ENCODE assay signal across 26 mouse cellular contexts in the genomic region with DNA sequence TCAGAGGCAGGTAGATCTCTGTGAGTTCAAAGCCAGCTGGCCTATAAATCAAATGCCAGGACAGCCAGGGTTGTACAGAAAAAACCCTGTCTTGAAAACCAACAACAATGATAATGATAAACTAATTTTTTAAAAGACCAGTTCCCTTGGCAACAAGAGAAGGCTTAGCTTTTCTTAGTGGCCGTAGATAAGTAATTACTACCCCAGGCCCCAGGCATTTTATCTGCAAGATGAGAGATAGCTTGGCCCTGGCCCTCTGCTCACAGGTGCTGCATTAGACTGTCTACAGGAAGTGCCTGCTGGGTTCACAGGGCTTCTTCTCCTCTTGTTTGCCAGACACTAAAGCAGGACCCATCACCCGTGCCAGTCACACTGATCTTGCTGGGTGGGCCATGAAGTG. TPM values are rescaled to one million over a fixed set of nuclear protein-coding genes. Genes with fewer than 3 reads are reported as not detected.
DNase-seq lines count a peak whose midpoint lies in the region; ATAC-seq and TF ChIP-seq lines count a peak whose summit lies in the region.
"Had no signal": no experiment of that assay in that cellular context is flagged by ENCODE, and none has a peak within 500 bp of the region (broad histone marks: within the 10 kb centered on the region; RNA-seq: fewer than 3 reads in every experiment).

No protein-coding gene starts in this region.

- H3K4me3 ChIP-seq in embryonic facial prominence, embryonic 12.5 days: peak overlapping the region; percentile 14; the same call in 1 of the 2 replicates
- H3K4me3 ChIP-seq in embryonic facial prominence, embryonic 10.5 days: no peak overlapping the region
- no peak overlapping the region for H3K4me3 ChIP-seq in lung, embryonic 14.5 days (ENCODE audit: low read depth, low read length)
- no peak overlapping the region for H3K4me3 ChIP-seq in lung, postnatal 0 days (ENCODE audit: low read depth, low read length)
- H3K4me3 ChIP-seq in limb, embryonic 14.5 days (replicated peaks; ENCODE audit: low read length): no peak overlapping the region
- H3K4me3 ChIP-seq in hindbrain, postnatal 0 days (ENCODE audit: low read length): no peak overlapping the region
- H3K4me3 ChIP-seq: gastrocnemius, adult 2 months; heart, adult 2 months; heart, embryonic 13.5 days; left cerebral cortex, adult 2 months had no signal

- WGBS in embryonic facial prominence, embryonic 12.5 days: 56% methylated on average over 2 of the region's 2 CpGs
- WGBS in embryonic facial prominence, embryonic 10.5 days: 60% methylated on average over 2 of the region's 2 CpGs
- 45% methylated on average over 2 of the region's 2 CpGs for WGBS in lung, embryonic 14.5 days
- 58% methylated on average over 2 of the region's 2 CpGs for WGBS in lung, postnatal 0 days
- WGBS in limb, embryonic 14.5 days: 34% methylated on average over 2 of the region's 2 CpGs
- WGBS in hindbrain, postnatal 0 days: 57% methylated on average over 2 of the region's 2 CpGs

- no peak for ATAC-seq in embryonic facial prominence, embryonic 12.5 days (ENCODE audit: insufficient number of reproducible peaks, insufficient read depth, low FRiP score, low TSS enrichment)
- ATAC-seq in lung, embryonic 14.5 days (ENCODE audit: insufficient read depth): no peak
- ATAC-seq in lung, postnatal 0 days: no peak
- no peak for ATAC-seq in limb, embryonic 14.5 days (ENCODE audit: low FRiP score, low read depth)
- ATAC-seq in hindbrain, postnatal 0 days: no peak
- ATAC-seq: forebrain, embryonic 14.5 days; inflammation-experienced regulatory T-cells, adult 6 months; liver, postnatal 0 days; midbrain, embryonic 13.5 days had no signal

- no peak overlapping the region for H3K4me2 ChIP-seq in embryonic facial prominence, embryonic 12.5 days (replicated peaks)
- H3K4me2 ChIP-seq in lung, embryonic 14.5 days: peak overlapping the region; percentile 23; the same call in 1 of the 2 replicates
- no peak overlapping the region for H3K4me2 ChIP-seq in lung, postnatal 0 days (replicated peaks; ENCODE audit: low read depth, low read length)
- 0 out of 2 replicates have a peak overlapping the region, but pooled peaks have one; percentile 6 for H3K4me2 ChIP-seq in limb, embryonic 14.5 days (replicated peaks; ENCODE audit: low read depth, low read length, severe bottlenecking)
- no peak overlapping the region for H3K4me2 ChIP-seq in hindbrain, postnatal 0 days (ENCODE audit: low read depth, low read length)
- H3K4me2 ChIP-seq: midbrain, embryonic 13.5 days had no signal

- no peak for TF ChIP-seq EP300 in lung, postnatal 0 days (IDR thresholded peaks at IDR 0.05)

- no peaks in the 10 kb centered on the region for H3K9me3 ChIP-seq in embryonic facial prominence, embryonic 12.5 days
- no peaks in the 10 kb centered on the region for H3K9me3 ChIP-seq in embryonic facial prominence, embryonic 10.5 days
- no peaks in the 10 kb centered on the region for H3K9me3 ChIP-seq in lung, embryonic 14.5 days (ENCODE audit: low read depth, low read length)
- H3K9me3 ChIP-seq in lung, postnatal 0 days (ENCODE audit: low read length): no peaks in the 10 kb centered on the region
- no peaks in the 10 kb centered on the region for H3K9me3 ChIP-seq in limb, embryonic 14.5 days (ENCODE audit: control insufficient read depth, low read length)
- no peaks in the 10 kb centered on the region for H3K9me3 ChIP-seq in hindbrain, postnatal 0 days (ENCODE audit: low read length)
- H3K9me3 ChIP-seq: heart, embryonic 13.5 days; midbrain, embryonic 13.5 days had no signal

- H3K9ac ChIP-seq in embryonic facial prominence, embryonic 12.5 days: no peak overlapping the region
- no peak overlapping the region for H3K9ac ChIP-seq in lung, embryonic 14.5 days
- no peak overlapping the region for H3K9ac ChIP-seq in lung, postnatal 0 days (replicated peaks; ENCODE audit: low read depth)
- no peak overlapping the region for H3K9ac ChIP-seq in limb, embryonic 14.5 days (ENCODE audit: low read depth, low read length, severe bottlenecking)
- H3K9ac ChIP-seq in hindbrain, postnatal 0 days (replicated peaks; ENCODE audit: low read length): no peak overlapping the region
- H3K9ac ChIP-seq: heart, embryonic 13.5 days; hindbrain, embryonic 14.5 days; liver, postnatal 0 days; midbrain, embryonic 13.5 days had no signal

- no peak for TF ChIP-seq CTCF in lung, embryonic 14.5 days (IDR thresholded peaks at IDR 0.05; ENCODE audit: low read depth)
- no peak for TF ChIP-seq CTCF in lung, postnatal 0 days (IDR thresholded peaks at IDR 0.05)
- TF ChIP-seq CTCF in hindbrain, postnatal 0 days (IDR thresholded peaks at IDR 0.05; ENCODE audit: low read depth): no peak

- H3K36me3 ChIP-seq in embryonic facial prominence, embryonic 12.5 days: no peaks in the 10 kb centered on the region
- H3K36me3 ChIP-seq in embryonic facial prominence, embryonic 10.5 days (replicated peaks): peaks cover 6% of the 10 kb centered on the region; the same call in 1 of the 2 replicates
- H3K36me3 ChIP-seq in lung, embryonic 14.5 days (ENCODE audit: insufficient read depth): no peaks in the 10 kb centered on the region
- H3K36me3 ChIP-seq in lung, postnatal 0 days (ENCODE audit: insufficient read depth, low read length): no peaks in the 10 kb centered on the region
- H3K36me3 ChIP-seq in limb, embryonic 14.5 days (ENCODE audit: control insufficient read depth, insufficient read depth, low read length): no peaks in the 10 kb centered on the region
- no peaks in the 10 kb centered on the region for H3K36me3 ChIP-seq in hindbrain, postnatal 0 days (ENCODE audit: insufficient read depth, low read length)
- H3K36me3 ChIP-seq: heart, embryonic 13.5 days; midbrain, embryonic 13.5 days had no signal

- H3K27ac ChIP-seq in embryonic facial prominence, embryonic 12.5 days: no peak overlapping the region
- no peak overlapping the region for H3K27ac ChIP-seq in embryonic facial prominence, embryonic 10.5 days (replicated peaks)
- no peak overlapping the region for H3K27ac ChIP-seq in lung, embryonic 14.5 days (ENCODE audit: low read depth)
- no peak overlapping the region for H3K27ac ChIP-seq in lung, postnatal 0 days (ENCODE audit: low read length)
- no peak overlapping the region for H3K27ac ChIP-seq in limb, embryonic 14.5 days (replicated peaks; ENCODE audit: low read depth, low read length)
- no peak overlapping the region for H3K27ac ChIP-seq in hindbrain, postnatal 0 days
- H3K27ac ChIP-seq: gastrocnemius, adult 2 months; heart, adult 2 months; heart, embryonic 13.5 days; hindbrain, embryonic 14.5 days; left cerebral cortex, adult 2 months; macrophage; midbrain, embryonic 13.5 days had no signal

- H3K27me3 ChIP-seq in embryonic facial prominence, embryonic 12.5 days: no peaks in the 10 kb centered on the region
- no peaks in the 10 kb centered on the region for H3K27me3 ChIP-seq in embryonic facial prominence, embryonic 10.5 days (replicated peaks; ENCODE audit: low read depth, poor library complexity, severe bottlenecking)
- H3K27me3 ChIP-seq in lung, embryonic 14.5 days (ENCODE audit: insufficient read depth, low read length): no peaks in the 10 kb centered on the region
- H3K27me3 ChIP-seq in lung, postnatal 0 days (replicated peaks; ENCODE audit: insufficient read depth, low read length): no peaks in the 10 kb centered on the region
- no peaks in the 10 kb centered on the region for H3K27me3 ChIP-seq in limb, embryonic 14.5 days (ENCODE audit: control insufficient read depth, insufficient read depth, low read length)
- no peaks in the 10 kb centered on the region for H3K27me3 ChIP-seq in hindbrain, postnatal 0 days (ENCODE audit: insufficient read depth, low read length)
- H3K27me3 ChIP-seq: heart, embryonic 13.5 days; midbrain, embryonic 13.5 days had no signal

- no peak for DNase-seq in embryonic facial prominence, embryonic 10.5 days (ENCODE audit: low spot score)
- no peak for DNase-seq in lung, embryonic 14.5 days
- no peak for DNase-seq in lung, postnatal 0 days (ENCODE audit: low spot score)
- peak; percentile 21 for DNase-seq in A20 (ENCODE audit: low read depth, low spot score)
- DNase-seq in limb, embryonic 14.5 days (ENCODE audit: low spot score): no peak
- DNase-seq in hindbrain, postnatal 0 days (ENCODE audit: low spot score): no peak
- DNase-seq: adrenal gland, postnatal 14 days; cerebellum, adult 11 months; cerebellum, adult 9-10 months; cerebellum, postnatal 36 days; gastrocnemius, adult 2 months; gastrocnemius, postnatal 36 days; heart, adult 2 months; heart, postnatal 10 days; kidney, adult 11 months; kidney, postnatal 14 days; liver, postnatal 0 days; lung, postnatal 10 days had no signal

- H3K4me1 ChIP-seq in embryonic facial prominence, embryonic 12.5 days: peaks cover 8% of the 10 kb centered on the region
- peaks cover 18% of the 10 kb centered on the region for H3K4me1 ChIP-seq in embryonic facial prominence, embryonic 10.5 days
- H3K4me1 ChIP-seq in lung, embryonic 14.5 days (ENCODE audit: insufficient read depth): peaks cover 9% of the 10 kb centered on the region
- peaks cover 4% of the 10 kb centered on the region; the same call in 1 of the 2 replicates for H3K4me1 ChIP-seq in lung, postnatal 0 days (ENCODE audit: insufficient read depth, low read depth, low read length)
- peaks cover 12% of the 10 kb centered on the region; the same call in 1 of the 2 replicates for H3K4me1 ChIP-seq in limb, embryonic 14.5 days (ENCODE audit: control insufficient read depth, insufficient read depth, low read length)
- no peaks in the 10 kb centered on the region; the same call in 1 of the 2 replicates for H3K4me1 ChIP-seq in hindbrain, postnatal 0 days (ENCODE audit: insufficient read depth, low read length)

- TF ChIP-seq POLR2A in limb, embryonic 14.5 days (IDR thresholded peaks at IDR 0.05; ENCODE audit: borderline replicate concordance, extremely low read depth, insufficient read depth, insufficient read length): no peak

RNA-seq across cellular contexts. Expression of gene Phykpl, which starts 29.5 kb away (rescaled TPM):
- 17.4 and 17.5 TPM in 2 replicates for polyA plus RNA-seq in embryonic facial prominence, embryonic 12.5 days (2016; fragmentation: Nextera tagmentation; extraction: Ambion mirVana)
- polyA plus RNA-seq in embryonic facial prominence, embryonic 10.5 days (2016; fragmentation: Nextera tagmentation; extraction: Ambion mirVana): 15.9 and 17.6 TPM in 2 replicates
- polyA plus RNA-seq in lung, embryonic 14.5 days (2014; fragmentation: Nextera tagmentation; extraction: Ambion mirVana): 19.6 and 23.3 TPM in 2 replicates
- polyA plus RNA-seq in lung, postnatal 0 days (2015; fragmentation: Nextera tagmentation; extraction: Ambion mirVana): 10.8 and 12.0 TPM in 2 replicates
- 20.5 and 21.5 TPM in 2 replicates for polyA plus RNA-seq in limb, embryonic 14.5 days (2012; rRNA removed)
- polyA plus RNA-seq in limb, embryonic 14.5 days (2014; fragmentation: Nextera tagmentation; extraction: Ambion mirVana): 16.7 and 17.7 TPM in 2 replicates
- 3.8 and 5.3 TPM in 2 replicates for total RNA-seq in hindbrain, postnatal 0 days (2014; rRNA removed)
- 7.9 and 8.6 TPM in 2 replicates for polyA plus RNA-seq in hindbrain, postnatal 0 days (2015; fragmentation: Nextera tagmentation; extraction: Ambion mirVana)

RNA-seq across cellular contexts. Expression of gene Hnrnpab, which starts 51.6 kb away (rescaled TPM):
- 714 and 750 TPM in 2 replicates for polyA plus RNA-seq in embryonic facial prominence, embryonic 12.5 days (2016; fragmentation: Nextera tagmentation; extraction: Ambion mirVana)
- 636 and 666 TPM in 2 replicates for polyA plus RNA-seq in embryonic facial prominence, embryonic 10.5 days (2016; fragmentation: Nextera tagmentation; extraction: Ambion mirVana)
- polyA plus RNA-seq in lung, embryonic 14.5 days (2014; fragmentation: Nextera tagmentation; extraction: Ambion mirVana): 676 and 703 TPM in 2 replicates
- 152 and 167 TPM in 2 replicates for polyA plus RNA-seq in lung, postnatal 0 days (2015; fragmentation: Nextera tagmentation; extraction: Ambion mirVana)
- polyA plus RNA-seq in limb, embryonic 14.5 days (2012; rRNA removed): 465 and 516 TPM in 2 replicates
- 480 and 522 TPM in 2 replicates for polyA plus RNA-seq in limb, embryonic 14.5 days (2014; fragmentation: Nextera tagmentation; extraction: Ambion mirVana)
- 212 and 258 TPM in 2 replicates for total RNA-seq in hindbrain, postnatal 0 days (2014; rRNA removed)
- polyA plus RNA-seq in hindbrain, postnatal 0 days (2015; fragmentation: Nextera tagmentation; extraction: Ambion mirVana): 229 and 231 TPM in 2 replicates

Comparison
In these comparisons a context has a peak if more than half of its experiments do, and no peak if none do; other contexts are left out.
1. H3K4me2 ChIP-seq: peak in lung, embryonic 14.5 days (single experiment) and limb, embryonic 14.5 days (single experiment); none in embryonic facial prominence, embryonic 12.5 days (single experiment), lung, postnatal 0 days (single experiment) and hindbrain, postnatal 0 days (single experiment).